Mouse (Mus musculus) thymus, postnatal 14 days (tissue): Measurements from ENCODE around the gene Pspn.

Source experiments
- DNase-seq: peaks from one replicate; pipeline ENCODE4 v3.0.0; 2021

Pspn gene

GRCm38 (mm10) chr17:56995046-56995445, 4.8 kb downstream of the Pspn start:
- DNase-seq = no peak

GRCm38 (mm10) chr17:56990966-56991365, 8.9 kb downstream of the Pspn start:
- no peak for DNase-seq

GRCm38 (mm10) chr17:56990115-56990746, 9.6 kb downstream of the Pspn start, which contains the start of gene Clpp:
TSS of gene Clpp (plus strand) at chr17:56990305.
- DNase-seq = peak; percentile 96

- DNase-seq = peak; percentile 38
These were observed 10.2 kb downstream of the Pspn start for GRCm38 (mm10) chr17:56989467-56990114.

- no peak for DNase-seq
These were observed 10.8 kb downstream of the Pspn start for GRCm38 (mm10) chr17:56988921-56989430.

GRCm38 (mm10) chr17:56988441-56988840, 11.4 kb downstream of the Pspn start:
- no peak for DNase-seq

GRCm38 (mm10) chr17:56986105-56986805, 13.6 kb downstream of the Pspn start:
- DNase-seq = no peak

GRCm38 (mm10) chr17:56985656-56986055, 14.2 kb downstream of the Pspn start:
- no peak for DNase-seq

- no peak for DNase-seq
These were observed 14.9 kb downstream of the Pspn start for GRCm38 (mm10) chr17:56984886-56985285.

- no peak for DNase-seq
These were observed 17.8 kb downstream of the Pspn start, which contains the start of gene Acer1 for GRCm38 (mm10) chr17:56982013-56982412. TSS of gene Acer1 (minus strand) at chr17:56982126.

- no peak for DNase-seq
These were observed 18.8 kb downstream of the Pspn start for GRCm38 (mm10) chr17:56981049-56981448.

- DNase-seq = no peak
These were observed 20.3 kb downstream of the Pspn start for GRCm38 (mm10) chr17:56979524-56979923.

- DNase-seq = no peak
These were observed 23.1 kb downstream of the Pspn start for GRCm38 (mm10) chr17:56976531-56977390.

GRCm38 (mm10) chr17:56975391-56975790, 24.4 kb downstream of the Pspn start:
- no peak for DNase-seq

GRCm38 (mm10) chr17:56974708-56975240, 25.0 kb downstream of the Pspn start:
- DNase-seq = no peak

GRCm38 (mm10) chr17:56973956-56974707, 25.7 kb downstream of the Pspn start:
- no peak for DNase-seq

- no peak for DNase-seq
These were observed 29.7 kb downstream of the Pspn start for GRCm38 (mm10) chr17:56970081-56970480.

GRCm38 (mm10) chr17:56969321-56969720, 30.5 kb downstream of the Pspn start:
- no peak for DNase-seq

- no peak for DNase-seq
These were observed 36.2 kb downstream of the Pspn start for GRCm38 (mm10) chr17:56963646-56964045.

- DNase-seq = no peak
These were observed 37.0 kb downstream of the Pspn start for GRCm38 (mm10) chr17:56962642-56963405.

- DNase-seq = no peak
These were observed 37.9 kb downstream of the Pspn start for GRCm38 (mm10) chr17:56961880-56962279.
